Mouse (Mus musculus): ENCODE results near the gene Fem1b.

Gene Fem1b

DNA sequence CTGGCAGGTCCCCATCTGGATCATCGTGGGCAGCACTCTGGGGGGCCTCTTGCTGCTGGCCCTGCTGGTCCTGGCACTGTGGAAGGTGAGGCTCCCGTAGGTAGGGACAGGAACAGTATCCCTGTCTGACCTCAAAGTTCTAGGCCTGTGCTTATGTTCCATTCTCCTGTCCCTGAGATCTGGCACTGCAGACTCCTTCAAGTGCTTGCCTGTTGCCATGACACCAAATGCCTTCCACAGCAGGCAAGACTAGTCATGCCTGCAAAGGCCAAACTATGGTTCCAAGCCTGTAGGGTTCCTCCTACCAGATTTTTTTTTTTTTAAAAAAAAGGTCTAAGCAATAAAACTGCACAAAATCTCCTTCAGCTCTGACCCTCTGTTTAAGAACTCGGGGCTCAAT lies 29.8 kb downstream of the Fem1b start:
- DNase-seq (ENCODE audit: low spot score) = no peak

GRCm38 (mm10) chr9:62778721-62779120 lies 33.0 kb downstream of the Fem1b start:
- DNase-seq (ENCODE audit: low spot score) = no peak

DNA sequence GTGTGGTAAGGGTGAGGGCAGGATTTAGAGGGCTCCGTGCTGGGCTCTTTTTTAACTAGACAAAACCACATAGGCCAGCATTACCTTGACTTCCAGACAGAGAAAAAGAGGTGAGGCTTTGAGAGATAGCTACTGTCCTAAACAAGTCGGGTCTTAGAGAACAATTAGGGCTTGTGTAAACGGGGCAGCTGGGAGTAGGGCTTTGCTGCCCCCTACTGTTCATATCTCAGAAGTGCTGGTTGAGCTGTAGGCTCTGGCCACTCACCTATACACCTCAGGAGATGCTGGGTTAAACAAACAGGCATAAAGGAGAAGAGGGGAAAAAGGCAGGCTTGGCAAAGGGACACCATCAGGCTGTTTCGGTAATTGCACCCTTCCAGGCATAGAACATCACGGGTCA lies 34.3 kb downstream of the Fem1b start:
- peak; percentile 75 for DNase-seq (ENCODE audit: low spot score)

GRCm38 (mm10) chr9:62775464-62775863 lies 36.3 kb downstream of the Fem1b start:
- DNase-seq (ENCODE audit: low spot score) = no peak

GRCm38 (mm10) chr9:62772746-62773145 lies 39.0 kb downstream of the Fem1b start:
- no peak for DNase-seq (ENCODE audit: low spot score)

- DNase-seq (ENCODE audit: low spot score) = no peak
Measured at GRCm38 (mm10) chr9:62768361-62768760, 43.4 kb downstream of the Fem1b start.

GRCm38 (mm10) chr9:62767464-62767863 lies 44.3 kb downstream of the Fem1b start:
- no peak for DNase-seq (ENCODE audit: low spot score)

DNA sequence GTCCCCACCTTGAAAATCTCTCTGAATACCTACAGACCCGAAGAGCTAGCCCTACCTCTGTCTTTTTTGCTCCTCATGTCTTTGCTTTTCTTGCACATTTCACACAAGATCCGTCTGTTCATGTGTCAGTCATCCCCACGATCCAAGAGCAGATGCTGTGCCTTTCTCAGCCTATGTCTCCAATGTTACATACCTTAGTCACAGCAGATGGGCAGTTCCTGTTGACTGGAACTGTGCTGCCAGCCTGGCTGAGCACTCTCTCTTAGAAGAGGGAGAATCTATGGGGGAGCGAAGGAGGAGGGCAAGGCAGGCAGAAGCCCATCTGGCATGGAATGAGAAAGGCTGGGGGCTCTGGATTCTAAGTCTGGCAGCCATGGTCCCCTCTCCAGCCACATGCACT lies 46.4 kb downstream of the Fem1b start:
- DNase-seq (ENCODE audit: low spot score) = peak; percentile 54

DNA sequence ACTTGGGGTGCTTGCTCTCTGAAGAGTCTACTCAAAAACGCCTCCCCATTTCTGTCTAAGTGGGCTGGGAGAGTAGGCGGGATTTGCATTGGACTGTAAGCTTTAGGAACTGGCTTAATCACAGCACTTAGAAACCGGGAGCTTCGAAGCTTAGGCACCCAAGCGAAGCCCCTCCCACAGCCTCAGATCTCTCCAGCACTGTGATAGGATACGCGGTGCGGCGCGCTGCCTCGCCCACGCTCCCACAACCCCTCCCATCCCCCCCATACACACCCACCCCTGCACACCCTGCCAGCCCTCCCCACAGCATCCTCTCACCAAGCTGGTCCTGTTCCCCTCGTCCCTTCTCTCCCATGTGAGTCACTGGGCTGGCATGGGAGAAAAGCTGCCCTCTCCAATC lies 48.3 kb downstream of the Fem1b start:
- DNase-seq (ENCODE audit: low spot score) = peak; percentile 61

DNA sequence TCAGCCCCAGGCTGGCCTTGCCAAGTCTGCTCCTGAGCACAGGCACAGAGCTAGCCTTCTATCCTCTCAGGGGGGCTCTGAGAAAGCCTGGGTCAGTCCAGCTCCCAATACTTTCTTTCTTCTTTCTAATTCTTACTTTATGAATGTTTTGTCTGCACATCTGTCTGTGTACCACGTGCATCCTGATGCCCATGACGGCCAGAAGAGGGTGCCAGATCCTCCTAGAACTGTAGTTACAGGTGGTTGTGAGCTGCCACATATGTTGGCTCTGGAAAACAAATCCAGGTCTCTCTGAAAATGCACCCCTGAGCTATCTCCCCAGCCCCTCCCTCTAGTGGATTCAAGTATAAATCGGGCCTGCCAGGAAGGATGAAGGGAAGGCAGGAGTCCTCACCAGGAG lies 52.1 kb downstream of the Fem1b start:
- DNase-seq (ENCODE audit: low spot score) = no peak

- DNase-seq (ENCODE audit: low spot score) = peak; percentile 71
Measured at GRCm38 (mm10) chr9:62758288-62758687, 53.4 kb downstream of the Fem1b start.

GRCm38 (mm10) chr9:62750381-62750780 lies 61.4 kb downstream of the Fem1b start:
- no peak for DNase-seq (ENCODE audit: low spot score)

GRCm38 (mm10) chr9:62749666-62750065 lies 62.1 kb downstream of the Fem1b start:
- no peak for DNase-seq (ENCODE audit: low spot score)

GRCm38 (mm10) chr9:62746646-62747045 lies 65.1 kb downstream of the Fem1b start:
- no peak for DNase-seq (ENCODE audit: low spot score)

DNA sequence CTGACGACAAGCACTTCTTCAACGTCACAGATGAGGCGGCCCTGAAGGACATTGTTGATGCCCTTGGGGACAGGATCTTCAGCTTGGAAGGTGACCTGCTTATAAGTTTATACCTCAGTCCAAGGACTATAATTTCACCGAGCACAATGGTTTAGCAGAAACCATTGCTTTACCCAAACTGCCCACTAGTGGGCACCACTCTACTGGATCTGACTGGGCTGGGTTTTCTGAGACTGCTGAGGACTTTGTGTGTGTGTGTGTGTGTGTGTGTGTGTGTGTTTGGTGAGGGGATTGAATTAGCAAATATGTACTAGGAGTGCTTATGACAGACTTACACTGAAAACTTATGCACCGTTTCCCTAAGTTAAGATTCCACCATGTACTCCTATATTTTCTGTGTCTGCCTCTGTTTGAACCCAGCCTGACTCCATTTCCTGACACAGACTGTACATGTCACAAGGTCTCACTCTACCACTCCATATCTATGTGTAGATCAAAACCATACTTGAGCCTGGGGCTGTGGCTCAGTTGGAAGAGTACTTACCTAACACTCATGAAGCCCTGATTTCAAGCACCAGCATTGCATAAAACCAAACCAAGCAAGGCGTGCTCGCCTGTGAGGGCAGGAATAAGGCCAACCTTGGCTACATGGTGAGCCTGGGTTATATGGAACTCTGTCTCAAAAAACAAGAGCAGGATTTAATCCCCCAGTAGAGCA lies 67.0 kb downstream of the Fem1b start:
- peak; percentile 42 for DNase-seq (ENCODE audit: low spot score)
